Comparison of ENCODE assay signal across 11 mouse cellular contexts in genomic region chr19:53437991-53438390, GRCm38 (mm10). TPM values are rescaled to one million over a fixed set of nuclear protein-coding genes. Genes with fewer than 3 reads are reported as not detected.
A peak's percentile ranks its signal among the peaks of the same experiment; 100 is the strongest.
DNase-seq lines count a peak whose midpoint lies in the region; ATAC-seq lines count a peak whose summit lies in the region.
"Had no signal": no experiment of that assay in that cellular context is flagged by ENCODE, and none has a peak within 500 bp of the region (broad histone marks: within the 10 kb centered on the region; RNA-seq: fewer than 3 reads in every experiment).

No protein-coding gene starts in this region.

- peak; percentile 65 for DNase-seq in adrenal gland, adult 2 months
- no peak for DNase-seq in adrenal gland, adult 18-20 months (ENCODE audit: low spot score in 2 of 2)
- DNase-seq in kidney, adult 8-10 months, result no peak
- peak; percentile 54 for DNase-seq in R1 (ENCODE audit: low read depth, low spot score)
- no peak for DNase-seq in liver, embryonic 13.5 days

- peak overlapping the region; percentile 65 for H3K27ac ChIP-seq in kidney, embryonic 16.5 days (ENCODE audit: low read length)
- peak overlapping the region; percentile 48 for H3K27ac ChIP-seq in liver, embryonic 13.5 days
- H3K27ac ChIP-seq in forebrain, embryonic 16.5 days (ENCODE audit: low read length), result no peak overlapping the region
- no peak overlapping the region for H3K27ac ChIP-seq in midbrain, embryonic 16.5 days (ENCODE audit: low read length)
- H3K27ac ChIP-seq: forebrain, embryonic 10.5 days; layer of hippocampus, adult 2 months; liver, embryonic 14.5 days had no signal

- H3K9me3 ChIP-seq in kidney, embryonic 16.5 days (ENCODE audit: low read length), result no peaks in the 10 kb centered on the region
- H3K9me3 ChIP-seq in liver, embryonic 13.5 days (replicated peaks), result no peaks in the 10 kb centered on the region
- H3K9me3 ChIP-seq in forebrain, embryonic 16.5 days (ENCODE audit: control insufficient read depth, low read length), result no peaks in the 10 kb centered on the region
- H3K9me3 ChIP-seq in midbrain, embryonic 16.5 days (replicated peaks; ENCODE audit: control insufficient read depth, low read length, poor library complexity, severe bottlenecking), result no peaks in the 10 kb centered on the region
- H3K9me3 ChIP-seq: forebrain, embryonic 10.5 days had no signal

- H3K27me3 ChIP-seq in kidney, embryonic 16.5 days (ENCODE audit: insufficient read depth, low read length), result no peaks in the 10 kb centered on the region
- H3K27me3 ChIP-seq in liver, embryonic 13.5 days, result no peaks in the 10 kb centered on the region
- H3K27me3 ChIP-seq in forebrain, embryonic 16.5 days (replicated peaks; ENCODE audit: control insufficient read depth, insufficient read depth, low read length), result no peaks in the 10 kb centered on the region
- H3K27me3 ChIP-seq in midbrain, embryonic 16.5 days (ENCODE audit: control insufficient read depth, insufficient read depth, low read depth, low read length), result no peaks in the 10 kb centered on the region

- no peaks in the 10 kb centered on the region for H3K36me3 ChIP-seq in kidney, embryonic 16.5 days (ENCODE audit: insufficient read depth, low read length)
- no peaks in the 10 kb centered on the region for H3K36me3 ChIP-seq in liver, embryonic 13.5 days
- H3K36me3 ChIP-seq in forebrain, embryonic 16.5 days (ENCODE audit: control insufficient read depth, insufficient read depth), result no peaks in the 10 kb centered on the region
- H3K36me3 ChIP-seq in midbrain, embryonic 16.5 days (ENCODE audit: control insufficient read depth, insufficient read depth, low read length), result no peaks in the 10 kb centered on the region
- H3K36me3 ChIP-seq: forebrain, embryonic 10.5 days had no signal

- WGBS in kidney, embryonic 16.5 days, result 61% methylated on average over 8 of the region's 8 CpGs
- WGBS in liver, embryonic 13.5 days (ENCODE audit: insufficient replicate concordance), result 54% methylated on average over 8 of the region's 8 CpGs
- 92% methylated on average over 8 of the region's 8 CpGs for WGBS in forebrain, embryonic 16.5 days
- 92% methylated on average over 8 of the region's 8 CpGs for WGBS in midbrain, embryonic 16.5 days

- H3K4me1 ChIP-seq in kidney, embryonic 16.5 days (ENCODE audit: insufficient read depth, low read length), result peaks cover 22% of the 10 kb centered on the region
- H3K4me1 ChIP-seq in liver, embryonic 13.5 days (replicated peaks), result peaks cover 23% of the 10 kb centered on the region
- H3K4me1 ChIP-seq in forebrain, embryonic 16.5 days (replicated peaks; ENCODE audit: control insufficient read depth, insufficient read depth, low read length), result peaks cover 4% of the 10 kb centered on the region; the same call in 1 of the 2 replicates
- peaks cover 3% of the 10 kb centered on the region; the same call in 1 of the 2 replicates for H3K4me1 ChIP-seq in midbrain, embryonic 16.5 days (ENCODE audit: control insufficient read depth, insufficient read depth, low read length)

- ATAC-seq in kidney, embryonic 16.5 days (ENCODE audit: low FRiP score, low TSS enrichment), result 0 out of 2 replicates have a peak, but pooled peaks have one; percentile 2
- no peak for ATAC-seq in liver, embryonic 13.5 days (ENCODE audit: low read depth)
- no peak for ATAC-seq in forebrain, embryonic 16.5 days
- no peak for ATAC-seq in midbrain, embryonic 16.5 days

- no peak overlapping the region for H3K9ac ChIP-seq in kidney, embryonic 16.5 days (replicated peaks; ENCODE audit: low read length)
- no peak overlapping the region for H3K9ac ChIP-seq in liver, embryonic 13.5 days
- no peak overlapping the region for H3K9ac ChIP-seq in forebrain, embryonic 16.5 days (replicated peaks; ENCODE audit: low read depth, low read length)
- no peak overlapping the region for H3K9ac ChIP-seq in midbrain, embryonic 16.5 days (ENCODE audit: low read depth, low read length)
- H3K9ac ChIP-seq: liver, embryonic 14.5 days had no signal

- no peak overlapping the region for H3K4me3 ChIP-seq in kidney, embryonic 16.5 days (ENCODE audit: low read length)
- H3K4me3 ChIP-seq in liver, embryonic 13.5 days (replicated peaks), result no peak overlapping the region
- H3K4me3 ChIP-seq in forebrain, embryonic 16.5 days (replicated peaks; ENCODE audit: low read length), result no peak overlapping the region
- H3K4me3 ChIP-seq in midbrain, embryonic 16.5 days (ENCODE audit: low read depth, low read length), result no peak overlapping the region
- H3K4me3 ChIP-seq: forebrain, embryonic 10.5 days; layer of hippocampus, adult 2 months had no signal

- no peak overlapping the region for H3K4me2 ChIP-seq in kidney, embryonic 16.5 days (replicated peaks; ENCODE audit: low read depth, low read length)
- H3K4me2 ChIP-seq in liver, embryonic 13.5 days, result no peak overlapping the region
- no peak overlapping the region for H3K4me2 ChIP-seq in forebrain, embryonic 16.5 days (ENCODE audit: low read length)
- no peak overlapping the region for H3K4me2 ChIP-seq in midbrain, embryonic 16.5 days (ENCODE audit: low read length)

RNA-seq across cellular contexts. Expression of gene Smndc1, which starts 47.6 kb away (rescaled TPM):
- 10 to 100 TPM; 38.1 to 48.6 TPM for total RNA-seq in adrenal gland, adult 2 months (2021)
- polyA plus RNA-seq in adrenal gland, adult 2 months (2012; rRNA removed), result 1.2 TPM in 2 replicates
- 10 to 100 TPM; 41.5 to 44.2 TPM for total RNA-seq in adrenal gland, adult 18-20 months (2021)
- 39.1 and 40.1 TPM in 2 replicates for polyA plus RNA-seq in kidney, embryonic 16.5 days (2015; fragmentation: Nextera tagmentation; extraction: Ambion mirVana)
- 28.0 and 31.0 TPM in 2 replicates for polyA plus RNA-seq in liver, embryonic 13.5 days (2015; fragmentation: Nextera tagmentation; extraction: Ambion mirVana)
- polyA plus RNA-seq in forebrain, embryonic 16.5 days (2015; fragmentation: Nextera tagmentation; extraction: Ambion mirVana), result 33.2 and 39.6 TPM in 2 replicates
- polyA plus RNA-seq in midbrain, embryonic 16.5 days (2015; fragmentation: Nextera tagmentation; extraction: Ambion mirVana), result 31.2 and 32.2 TPM in 2 replicates

Comparison
In these comparisons a context has a peak if more than half of its experiments do, and no peak if none do; other contexts are left out.
1. DNase-seq: peak in adrenal gland, adult 2 months (single experiment) and R1 (single experiment); none in adrenal gland, adult 18-20 months (0 of 2), kidney, adult 8-10 months (0 of 2) and liver, embryonic 13.5 days (single experiment).
2. H3K27ac ChIP-seq: peak in kidney, embryonic 16.5 days (single experiment) and liver, embryonic 13.5 days (single experiment); none in forebrain, embryonic 16.5 days (single experiment) and midbrain, embryonic 16.5 days (single experiment).
3. RNA of gene Smndc1, which starts 47.6 kb away (polyA plus RNA-seq): 39.1 to 40.1 TPM in kidney, embryonic 16.5 days, 33.2 to 39.6 TPM in forebrain, embryonic 16.5 days, 31.2 to 32.2 TPM in midbrain, embryonic 16.5 days and 28.0 to 31.0 TPM in liver, embryonic 13.5 days; 1.2 TPM in adrenal gland, adult 2 months; every median in the first group is over 10 times any median in the second.